Mouse (Mus musculus): Measurements from ENCODE around the gene Zscan10.
"Not testable (repeated sequence)": the region's sequence is repeated elsewhere in the genome, so short reads cannot be mapped to it uniquely, and the experiment has no call there.

Gene Zscan10

DNA sequence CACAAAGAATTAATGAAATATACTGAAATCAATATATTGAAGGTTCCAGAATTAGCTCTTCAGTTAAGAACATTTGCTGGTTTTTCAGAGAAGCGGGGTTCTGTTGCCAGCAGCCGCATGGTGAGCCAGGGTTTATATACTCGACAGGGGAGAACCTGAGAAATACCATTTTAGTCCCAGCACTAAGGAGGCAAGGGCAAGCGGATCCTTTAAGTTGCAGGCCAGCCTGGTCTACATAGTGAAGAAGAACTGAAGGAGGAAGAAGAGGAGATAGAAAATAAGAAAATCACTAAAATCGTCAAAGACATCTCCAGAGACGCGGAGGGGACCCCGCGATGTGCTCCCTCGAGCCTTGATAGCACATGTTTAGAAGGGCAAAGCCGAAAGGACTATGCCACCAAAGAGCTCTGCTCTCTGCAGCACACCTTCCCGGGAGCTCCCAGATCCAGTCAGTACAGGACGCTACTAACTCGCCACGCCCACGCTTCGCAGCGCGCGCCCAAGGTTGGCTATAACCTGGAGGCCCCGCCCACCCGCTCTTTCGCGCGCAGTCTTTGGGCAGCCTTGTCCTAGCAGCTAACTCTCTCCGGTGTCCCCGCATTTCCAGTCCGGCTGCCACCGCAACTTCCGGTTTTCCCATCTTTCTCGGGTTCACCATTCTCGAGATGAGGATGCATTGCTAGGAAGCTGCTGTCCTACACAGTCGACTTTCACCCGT lies 8.3 kb upstream of the Zscan10 start:
- peak; percentile 86 to 89 for DNase-seq

DNA sequence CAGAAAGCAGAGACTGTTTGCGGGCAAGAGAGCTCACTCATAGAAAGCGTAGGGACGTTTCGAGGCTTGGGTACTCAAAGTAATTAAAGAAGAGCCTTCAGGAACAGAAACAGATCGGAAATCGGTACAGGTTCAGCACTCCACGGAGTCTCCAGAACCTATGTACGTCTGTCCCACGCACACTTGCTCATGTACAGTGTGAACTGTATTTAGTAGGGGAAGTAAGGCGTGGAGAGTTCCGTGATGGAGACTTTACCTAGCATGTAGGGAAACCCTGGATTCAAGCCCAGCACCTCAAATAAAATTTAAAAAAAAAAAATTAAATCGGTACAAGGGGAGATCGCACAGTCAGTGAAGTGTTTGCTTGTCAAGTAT lies 7.7 kb upstream of the Zscan10 start:
- DNase-seq: no peak

DNA sequence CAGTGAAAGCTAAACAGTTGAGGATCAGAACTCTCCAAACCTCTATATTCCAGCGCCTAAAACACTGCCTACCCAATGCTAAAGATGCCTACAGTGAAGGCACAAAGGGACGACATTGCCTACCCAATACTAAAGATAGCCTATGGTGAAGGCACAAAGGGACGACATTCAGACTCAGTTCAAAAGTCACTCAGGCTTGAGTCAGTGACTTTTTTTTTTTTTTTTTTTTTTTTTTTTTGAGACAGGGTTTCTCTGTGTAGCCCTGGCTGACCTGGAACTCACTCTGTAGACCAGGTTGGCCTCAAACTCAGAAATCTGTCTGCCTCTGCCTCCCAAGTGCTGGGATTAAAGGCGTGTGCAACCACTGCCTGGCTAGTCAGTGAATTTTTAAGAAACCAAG lies 5.5 kb upstream of the Zscan10 start:
- not testable (repeated sequence) for DNase-seq

GRCm38 (mm10) chr17:23598582-23599552 lies 1.8 kb upstream of the Zscan10 start, which contains the start of gene Zfp13:
Gene Zfp13, minus strand, starts transcription at chr17:23599487.
- peak; percentile 92 to 97 for DNase-seq

DNA sequence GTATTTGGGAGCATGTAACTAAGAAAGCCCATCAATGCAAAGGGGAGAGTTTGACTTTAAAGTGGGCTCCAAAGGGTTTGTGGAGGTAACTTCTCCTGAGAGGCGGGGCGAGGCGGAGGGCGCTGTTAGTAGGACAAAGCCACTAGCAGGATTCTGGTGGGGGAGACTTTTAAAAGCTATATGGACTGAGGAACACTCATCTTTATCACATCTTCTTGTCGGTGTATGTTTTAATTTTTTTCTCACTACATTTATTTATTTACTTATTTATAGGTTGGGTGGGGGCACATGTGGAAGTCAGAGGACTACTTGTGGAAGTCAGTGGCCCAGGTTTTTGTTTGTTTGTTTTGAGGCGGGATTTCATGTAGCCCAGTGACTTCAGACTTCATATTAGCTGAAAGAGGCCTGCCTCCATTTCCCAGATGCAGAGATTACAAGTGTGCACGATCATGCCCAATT lies 1.0 kb upstream of the Zscan10 start:
- peak in 1 of 2 experiments; percentile 52 for DNase-seq

DNA sequence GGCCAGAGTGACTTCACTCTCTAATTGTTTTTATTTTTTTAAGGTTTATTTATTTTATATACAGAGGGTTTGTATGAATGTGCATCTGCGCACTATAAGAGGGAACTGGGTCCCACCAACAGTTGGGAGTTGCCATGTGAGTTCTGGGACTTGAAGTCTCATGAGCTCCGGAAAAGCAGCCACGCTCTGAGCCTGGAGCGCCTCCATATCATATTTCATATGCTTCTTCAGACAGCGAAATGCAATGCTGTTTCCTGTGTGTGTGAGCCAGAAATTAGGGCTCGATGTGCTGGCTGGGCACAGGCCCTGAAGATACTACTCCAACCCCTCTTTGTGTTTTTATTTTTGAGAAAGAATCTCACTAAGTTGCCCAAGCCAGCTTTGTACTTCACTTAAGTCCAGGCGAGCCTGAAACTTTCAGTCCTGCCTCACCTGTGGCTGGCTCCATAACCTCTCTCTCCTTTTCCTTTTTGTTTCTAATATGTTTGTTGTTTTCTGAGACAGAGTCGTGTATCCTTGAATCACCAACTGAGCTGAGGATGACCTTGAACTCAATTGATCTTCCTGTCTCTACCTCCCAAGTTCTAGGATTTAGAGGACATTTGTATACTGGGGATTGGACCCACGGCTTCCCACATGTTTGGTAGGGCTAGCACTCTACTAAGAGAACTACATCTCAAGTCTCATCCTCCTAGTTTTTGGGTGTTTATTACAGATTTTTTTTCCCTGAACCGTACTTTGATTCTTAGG lies 1.4 kb downstream of the Zscan10 start:
- DNase-seq: no peak

GRCm38 (mm10) chr17:23603077-23603476 lies 2.4 kb downstream of the Zscan10 start:
- DNase-seq: no peak

DNA sequence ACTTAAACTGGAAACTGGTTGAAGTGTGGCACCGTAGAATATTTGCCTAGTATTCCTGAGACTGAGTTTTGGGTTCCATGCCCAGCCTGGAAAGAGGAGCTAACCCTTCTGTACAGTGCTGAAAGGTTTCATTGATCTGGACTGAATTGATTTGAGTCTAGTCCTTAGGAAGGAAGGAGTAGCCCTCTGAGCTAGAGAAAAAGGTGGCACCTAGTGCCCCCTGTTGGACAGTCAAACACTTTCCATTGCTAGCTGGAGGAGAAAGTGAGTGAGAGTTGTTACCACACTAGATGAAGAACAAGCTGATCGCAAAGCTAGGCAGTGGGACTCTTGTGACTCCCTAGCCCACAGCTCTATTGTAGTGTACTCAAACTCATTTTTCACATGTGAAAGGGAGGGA lies 2.9 kb downstream of the Zscan10 start:
- peak; percentile 44 for DNase-seq

DNA sequence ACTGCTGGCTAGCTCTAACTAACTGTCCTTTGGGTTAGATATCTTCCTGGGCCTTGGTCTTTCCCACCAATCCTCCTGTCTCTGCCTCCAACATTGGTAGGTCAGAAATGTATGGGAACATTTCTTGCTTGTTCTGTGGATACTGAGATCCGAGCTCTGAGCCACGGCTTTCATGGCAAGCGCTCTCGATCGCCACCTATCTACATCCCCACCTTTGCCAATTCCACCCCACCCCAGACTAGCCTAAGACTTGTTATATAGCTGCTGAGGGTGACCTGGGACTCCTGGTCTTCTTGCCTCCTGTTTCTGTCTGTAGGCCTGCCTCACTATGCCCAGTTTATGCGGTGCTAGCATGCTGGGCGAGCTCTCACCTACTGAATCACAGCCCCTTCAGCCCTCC lies 3.7 kb downstream of the Zscan10 start:
- DNase-seq: no peak

- DNase-seq: no peak
Measured at GRCm38 (mm10) chr17:23605220-23605619, 4.6 kb downstream of the Zscan10 start.

- no peak for DNase-seq
Measured at GRCm38 (mm10) chr17:23609612-23610011, 9.0 kb downstream of the Zscan10 start.

- DNase-seq: peak; percentile 90 to 91
Measured at GRCm38 (mm10) chr17:23610361-23610800, 9.7 kb downstream of the Zscan10 start.

GRCm38 (mm10) chr17:23617087-23617486 lies 16.4 kb downstream of the Zscan10 start:
- no peak for DNase-seq

DNA sequence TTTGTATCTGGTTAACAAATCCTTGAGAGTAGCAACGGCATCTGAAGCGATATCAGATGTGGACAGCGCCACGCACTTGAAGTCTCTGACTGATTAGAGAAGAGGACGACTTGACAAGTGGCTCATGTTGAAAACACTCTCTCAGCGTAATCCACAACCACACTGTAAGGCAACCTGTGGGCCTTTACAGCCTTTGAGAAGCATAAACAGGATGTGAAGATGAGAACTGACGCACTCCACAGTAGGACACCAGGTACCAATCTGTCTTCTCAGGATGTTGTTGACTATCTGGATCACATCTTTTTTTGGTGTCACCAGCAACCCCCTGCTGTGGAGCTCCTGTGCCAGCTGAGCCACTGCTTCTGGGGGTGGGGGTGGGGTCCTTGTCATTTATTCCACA lies 19.7 kb downstream of the Zscan10 start:
- no peak for DNase-seq

- no peak for DNase-seq
Measured at GRCm38 (mm10) chr17:23627813-23628212, 27.2 kb downstream of the Zscan10 start.

DNA sequence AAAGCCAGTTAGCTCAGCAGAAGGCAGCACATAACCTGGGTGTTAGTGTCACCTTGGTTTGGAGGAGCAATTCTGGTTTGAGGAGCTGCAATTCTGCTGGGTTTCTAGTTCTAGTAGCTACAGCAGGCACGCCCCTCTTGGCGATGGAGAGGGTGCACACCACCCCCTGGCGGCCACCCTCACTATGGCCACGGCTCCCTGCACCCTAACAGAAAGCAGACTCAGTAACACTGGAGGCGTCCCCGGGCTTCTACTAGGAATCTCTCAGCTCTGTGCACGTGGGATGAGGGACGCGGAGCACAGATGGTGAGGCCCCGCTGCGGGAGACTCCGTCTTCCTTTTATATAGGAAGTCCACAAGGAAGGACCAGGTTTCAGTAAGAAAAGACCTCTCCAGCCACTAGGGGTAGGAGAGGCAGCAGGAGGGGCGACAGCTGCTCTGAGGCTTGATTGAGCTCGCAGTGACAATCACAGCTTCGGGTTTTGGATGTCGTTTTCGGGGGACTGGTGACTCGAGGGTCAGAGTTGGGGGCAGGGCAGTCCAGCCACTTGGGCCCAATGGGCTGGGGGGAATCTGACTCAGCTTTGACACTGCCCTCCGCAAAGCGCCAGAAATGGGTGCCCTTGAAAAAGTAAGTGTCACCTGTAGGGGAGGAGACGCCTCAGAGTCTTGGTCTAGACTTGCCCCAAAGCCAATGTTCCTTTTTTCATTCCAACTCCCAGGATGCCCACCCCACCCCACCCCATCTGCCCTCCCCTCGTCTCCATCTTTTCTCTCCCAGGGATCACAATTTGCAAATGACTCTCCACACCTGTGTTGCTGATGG lies 29.8 kb downstream of the Zscan10 start:
- peak; percentile 77 to 83 for DNase-seq

- no peak for DNase-seq
Measured at GRCm38 (mm10) chr17:23631241-23631640, 30.6 kb downstream of the Zscan10 start.

GRCm38 (mm10) chr17:23644613-23645495 lies 44.2 kb downstream of the Zscan10 start, which contains the start of gene Mmp25:
Gene Mmp25, minus strand, starts transcription at chr17:23645277.
- no peak for DNase-seq

DNA sequence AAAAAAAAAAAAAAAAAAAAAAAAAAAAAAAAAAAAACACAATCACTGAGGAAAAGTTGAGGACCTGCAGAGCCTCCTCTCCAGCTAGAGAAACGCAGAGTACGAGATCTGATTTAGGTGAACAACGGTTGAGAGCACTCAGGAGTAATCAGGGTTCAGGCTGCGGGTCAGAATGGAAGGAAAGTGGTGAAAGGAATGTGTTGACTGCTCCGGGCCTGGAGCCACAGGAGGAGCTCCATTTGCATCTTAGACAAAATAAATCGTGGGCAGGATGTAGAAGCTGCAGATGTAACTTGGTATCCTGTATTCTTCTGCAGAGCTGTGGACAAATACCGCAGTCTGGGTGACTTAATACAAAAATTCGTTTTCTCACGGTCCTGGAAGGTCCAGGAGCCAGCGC lies 45.2 kb downstream of the Zscan10 start:
- no peak for DNase-seq

- DNase-seq: no peak
Measured at GRCm38 (mm10) chr17:23651363-23651762, 50.7 kb downstream of the Zscan10 start.

- DNase-seq: no peak
Measured at GRCm38 (mm10) chr17:23653324-23653723, 52.7 kb downstream of the Zscan10 start.

Data from thymus, postnatal 36 days (tissue).